Mouse (Mus musculus) heart, embryonic 16.5 days (tissue): ENCODE results near the gene 2410002F23Rik. TPM values are rescaled to one million over a fixed set of nuclear protein-coding genes. Genes with fewer than 3 reads are reported as not detected.

Experiments
- ATAC-seq: fragments of 200-750 bp; cut with Nextera tagmentation; replicated peaks from 2 replicates; pipeline ENCODE4 v1.8.0; 2017; ENCODE audit warnings: moderate number of reproducible peaks; ENCODE audit not compliant: insufficient read depth, low FRiP score; ENCODE audit errors: extremely low read depth
- H3K27ac ChIP-seq: fragments of 300-500 bp; sonication (generic); 2 replicates; pipeline ENCODE4 v1.5.1; 2014; ENCODE audit warnings: mild to moderate bottlenecking, low read length, control low read depth, moderate library complexity
- H3K27me3 ChIP-seq: fragments of 300-500 bp; sonication (generic); 2 replicates; pipeline ENCODE4 v1.6.1; 2014; ENCODE audit warnings: low read length, mixed read lengths; ENCODE audit not compliant: control insufficient read depth, insufficient read depth
- H3K36me3 ChIP-seq: fragments of 300-500 bp; sonication (generic); 2 replicates; pipeline ENCODE4 v1.6.1; 2014; ENCODE audit not compliant: control insufficient read depth, insufficient read depth
- H3K4me1 ChIP-seq: fragments of 300-500 bp; sonication (generic); 2 replicates; pipeline ENCODE4 v1.6.1; 2014; ENCODE audit warnings: low read length, mixed read lengths; ENCODE audit not compliant: control insufficient read depth, insufficient read depth
- H3K4me2 ChIP-seq: fragments of 300-500 bp; sonication (generic); 2 replicates; pipeline ENCODE4 v1.6.1; 2014; ENCODE audit warnings: low read depth, mild to moderate bottlenecking, control low read depth, low read length
- H3K4me3 ChIP-seq: fragments of 300-500 bp; sonication (generic); 2 replicates; pipeline ENCODE4 v1.5.1; 2014; ENCODE audit warnings: mild to moderate bottlenecking, control low read depth, low read length
- H3K9ac ChIP-seq: fragments of 300-500 bp; sonication (generic); 2 replicates; pipeline ENCODE4 v1.6.1; 2014; ENCODE audit warnings: low read length, control low read depth
- H3K9me3 ChIP-seq: fragments of 300-500 bp; sonication (generic); replicated peaks from 2 replicates; pipeline ENCODE4 v1.6.1; 2016; ENCODE audit warnings: low read length; ENCODE audit not compliant: control insufficient read depth
- WGBS: fragments of 180-500 bp; shearing (Covaris S2); extraction: QIAGEN DNeasy Blood & Tissue Kit; methylation state at CpG from one replicate; pipeline ENCODE4 v1.1.7; 2014; 5-methylcytosine and 5-hydroxymethylcytosine counted together
- polyA plus RNA-seq: library from polyadenylated mRNA; unstranded; fragments of >200 nt; fragmentation: Nextera tagmentation; extraction: Ambion mirVana; gene quantifications from 2 replicates; pipeline ENCODE4 v1.2.1, GENCODE M21; 2015

The 2410002F23Rik gene
- polyA plus RNA-seq, 1 experiment from 2014 or later = 78.4 TPM

DNA sequence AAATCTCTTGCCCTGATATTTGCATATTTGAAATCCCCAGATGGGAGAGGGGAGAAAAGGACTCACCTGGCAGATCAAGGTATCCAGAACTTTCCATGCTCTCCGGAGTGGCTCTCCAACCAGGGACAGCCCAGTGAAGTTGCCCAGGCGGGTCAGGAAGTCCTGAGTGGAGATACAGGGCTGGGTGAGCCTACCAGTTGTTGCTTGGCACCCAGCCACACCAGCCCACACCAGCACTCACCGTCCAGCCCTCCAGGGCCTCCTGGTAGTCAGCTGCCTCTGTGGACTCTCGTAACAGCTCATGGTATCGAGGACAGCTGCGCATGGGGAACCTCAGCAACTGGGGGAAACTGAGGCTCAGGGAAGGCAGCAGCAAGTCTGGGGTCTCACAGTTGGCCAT, 8.4 kb downstream of the 2410002F23Rik start:
- WGBS = 49% methylated on average over 6 of the region's 6 CpGs
- Histone ChIP-seq H3K4me1 (peaks cover 5% of the 10 kb centered on the region; the same call in 1 of the 2 replicates), H3K36me3 (peaks cover 18% of the 10 kb centered on the region), H3K27ac (no peak overlapping the region), H3K9me3 (no peaks in the 10 kb centered on the region), H3K4me2 (no peak overlapping the region), H3K27me3 (no peaks in the 10 kb centered on the region), H3K9ac (no peak overlapping the region), H3K4me3 (no peak overlapping the region)
- ATAC-seq = no peak

DNA sequence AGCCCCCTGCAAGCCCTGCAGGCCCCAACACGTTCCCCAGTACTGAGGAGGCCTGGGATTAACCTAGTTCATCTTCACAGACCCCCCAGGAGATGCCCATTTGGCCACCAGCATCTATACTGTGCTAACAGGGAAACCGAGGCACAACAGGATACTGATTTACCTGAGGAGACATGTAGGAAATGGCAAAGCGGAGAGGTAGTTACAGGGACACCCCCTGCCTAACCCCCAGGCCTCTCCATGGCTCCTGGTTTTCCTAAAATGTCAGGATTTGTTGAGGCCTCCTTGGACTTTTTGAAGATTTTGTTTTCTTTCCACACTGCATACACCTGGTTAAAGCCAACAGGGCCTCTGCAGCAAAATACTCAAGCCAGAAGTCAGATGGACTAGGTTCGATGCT, 10.8 kb downstream of the 2410002F23Rik start, which contains the start of gene Acp4:
Acp4 (minus strand) TSS at position 101 of the 400 bp plus-strand sequence.
- H3K9ac ChIP-seq = no peak within 1 kb of the TSS
- peaks cover 7% of the 10 kb centered on the region; the same call in 1 of the 2 replicates for H3K27me3 ChIP-seq
- no peak within 1 kb of the TSS for H3K4me2 ChIP-seq
- H3K27ac ChIP-seq = no peak within 1 kb of the TSS
- WGBS = 70% methylated on average over 4 of the region's 4 CpGs
- no peak within 1 kb of the TSS for H3K4me3 ChIP-seq
- H3K36me3 ChIP-seq = peaks cover 11% of the 10 kb centered on the region; the same call in 1 of the 2 replicates
- no peak for ATAC-seq
- H3K4me1 ChIP-seq = peaks cover 5% of the 10 kb centered on the region; the same call in 1 of the 2 replicates
- no peaks in the 10 kb centered on the region for H3K9me3 ChIP-seq

DNA sequence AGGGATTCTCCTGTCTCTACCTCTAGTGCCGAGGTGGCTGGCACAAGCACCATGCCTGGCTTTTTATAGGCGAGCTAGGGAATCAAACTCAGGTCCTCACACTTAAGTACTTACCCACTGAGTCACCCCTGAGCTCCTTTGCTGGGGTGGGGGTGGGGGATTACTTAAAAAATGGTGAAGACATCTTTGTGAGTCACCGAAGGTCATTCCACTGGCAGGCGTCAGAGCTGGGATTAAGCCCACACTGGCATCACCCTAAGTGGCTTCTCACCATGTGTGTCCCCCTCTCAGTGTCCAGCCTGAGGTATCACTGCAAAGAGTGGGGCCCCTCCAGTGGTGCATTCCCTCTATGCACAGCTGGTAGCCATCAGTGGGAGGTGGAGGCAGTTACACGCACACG, 13.9 kb downstream of the 2410002F23Rik start:
- H3K27me3 ChIP-seq = peaks cover 23% of the 10 kb centered on the region
- WGBS = 74% methylated on average over 6 of the region's 6 CpGs

DNA sequence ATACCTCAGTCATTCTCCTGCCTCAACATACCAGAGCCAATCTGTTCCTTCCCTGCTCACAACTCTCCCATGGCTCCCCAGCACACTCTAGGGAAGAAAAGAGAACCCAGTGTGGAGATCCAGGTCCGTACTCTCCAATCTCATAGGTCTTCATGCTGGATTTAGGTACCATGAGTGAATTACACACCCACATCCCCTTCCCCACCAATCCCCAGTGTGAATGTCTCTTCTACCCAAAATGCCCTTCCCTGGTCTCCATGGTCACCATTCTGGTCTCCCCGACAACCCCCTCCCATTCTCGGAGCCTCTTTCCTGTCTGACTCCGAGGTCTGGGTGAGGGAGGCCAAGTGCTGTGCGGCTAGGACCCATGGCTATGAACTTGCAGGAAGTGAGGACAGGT, 14.6 kb downstream of the 2410002F23Rik start, which contains the start of gene Gm15517:
Gm15517 (plus strand) TSS at position 301 of the 400 bp plus-strand sequence.
- no peaks in the 10 kb centered on the region for H3K36me3 ChIP-seq
- no peak within 1 kb of the TSS for H3K9ac ChIP-seq
- H3K27ac ChIP-seq = no peak within 1 kb of the TSS
- ATAC-seq = no peak
- H3K27me3 ChIP-seq = peaks cover 23% of the 10 kb centered on the region
- H3K4me1 ChIP-seq = 0 out of 2 replicates have a peak, but pooled peaks cover 3% of the 10 kb centered on the region
- 43% methylated on average over 5 of the region's 5 CpGs for WGBS
- H3K9me3 ChIP-seq = no peaks in the 10 kb centered on the region
- no peak within 1 kb of the TSS for H3K4me2 ChIP-seq
- H3K4me3 ChIP-seq = no peak within 1 kb of the TSS

More for the DNA sequence above, 13.9 kb downstream of the 2410002F23Rik start:
- Histone ChIP-seq H3K27ac (no peak overlapping the region), H3K36me3 (no peaks in the 10 kb centered on the region), H3K4me1 (0 out of 2 replicates have a peak, but pooled peaks cover 3% of the 10 kb centered on the region), H3K4me3 (no peak overlapping the region), H3K9ac (no peak overlapping the region), H3K9me3 (no peaks in the 10 kb centered on the region), H3K4me2 (no peak overlapping the region)
- ATAC-seq = no peak

DNA sequence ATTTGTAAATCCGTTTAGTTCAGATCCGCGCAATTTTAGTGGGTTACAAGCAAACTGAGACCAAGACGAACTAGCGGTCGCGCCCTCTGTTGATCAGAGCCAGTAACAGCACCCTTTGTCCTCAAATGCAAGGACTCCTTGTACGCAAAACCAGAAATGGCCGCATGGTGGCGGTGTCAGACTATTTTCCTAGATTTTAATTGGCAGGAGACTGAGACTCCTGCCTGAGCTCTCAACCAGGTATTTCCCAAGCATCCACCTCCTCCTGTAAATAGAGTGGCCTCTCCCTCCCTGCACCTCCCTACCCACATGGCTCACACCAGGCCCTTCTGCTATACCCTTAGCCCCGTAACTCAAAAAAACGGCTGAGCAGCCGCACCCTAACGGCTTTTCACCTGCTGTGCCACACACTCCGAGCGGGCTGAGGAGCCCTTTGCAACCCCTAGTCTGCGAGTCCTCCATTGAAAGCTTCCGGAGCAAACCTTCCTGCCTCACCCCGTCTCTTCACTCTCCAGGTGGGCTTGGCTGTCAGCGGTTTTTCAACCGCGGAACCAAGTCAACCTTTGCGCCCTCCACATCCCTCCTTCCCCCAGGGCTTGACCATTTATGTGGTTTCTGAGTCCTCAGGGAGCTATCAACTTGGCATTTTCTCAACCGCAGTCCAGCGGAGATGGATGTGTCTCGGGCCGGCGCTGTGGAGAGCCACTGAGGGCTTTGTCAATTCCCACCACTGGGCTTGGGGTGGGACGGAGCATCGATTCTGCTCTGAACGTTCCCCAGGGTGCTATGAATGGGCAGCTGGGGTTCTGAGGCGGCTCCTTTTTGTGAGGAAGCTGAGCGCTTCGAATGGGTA, 16.5 kb downstream of the 2410002F23Rik start:
- peaks cover 23% of the 10 kb centered on the region for H3K27me3 ChIP-seq
- peak overlapping the region; percentile 46 for H3K4me2 ChIP-seq
- WGBS = 4% methylated on average over 34 of the region's 34 CpGs
- H3K27ac ChIP-seq = no peak overlapping the region
- peak overlapping the region; percentile 16; the same call in 1 of the 2 replicates for H3K4me3 ChIP-seq
- ATAC-seq = peak; percentile 38; the same call in 1 of the 2 replicates
- 0 out of 2 replicates have a peak, but pooled peaks cover 3% of the 10 kb centered on the region for H3K4me1 ChIP-seq
- no peaks in the 10 kb centered on the region for H3K36me3 ChIP-seq
- H3K9ac ChIP-seq = no peak overlapping the region
- H3K9me3 ChIP-seq = no peaks in the 10 kb centered on the region

DNA sequence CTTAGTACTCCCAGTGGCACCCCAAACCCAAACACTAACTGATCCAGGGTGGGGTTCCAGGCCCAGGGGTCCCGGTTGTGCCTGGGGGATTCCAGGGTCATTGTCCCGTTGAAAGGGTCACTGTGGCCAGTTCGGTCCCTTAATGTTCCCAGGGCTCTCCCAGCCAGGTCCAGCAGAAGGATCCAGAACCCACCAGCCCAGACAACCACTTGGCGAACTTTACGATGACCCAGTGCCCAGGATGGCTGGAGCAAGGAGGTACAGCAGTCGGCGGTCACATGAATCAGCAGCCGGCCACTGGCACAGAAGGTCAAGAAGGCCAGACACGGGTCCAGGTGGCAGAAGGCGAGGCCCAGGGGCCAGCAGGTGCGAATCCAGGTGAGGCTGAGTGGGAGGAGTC, 21.6 kb downstream of the 2410002F23Rik start:
- Histone ChIP-seq H3K4me2 (no peak overlapping the region), H3K4me3 (no peak overlapping the region), H3K36me3 (no peaks in the 10 kb centered on the region), H3K27ac (no peak overlapping the region), H3K9me3 (no peaks in the 10 kb centered on the region; the same call in 1 of the 2 replicates), H3K9ac (no peak overlapping the region), H3K4me1 (0 out of 2 replicates have a peak, but pooled peaks cover under 1% of the 10 kb centered on the region), H3K27me3 (peaks cover 20% of the 10 kb centered on the region)
- WGBS = 73% methylated on average over 11 of the region's 11 CpGs
- no peak for ATAC-seq

DNA sequence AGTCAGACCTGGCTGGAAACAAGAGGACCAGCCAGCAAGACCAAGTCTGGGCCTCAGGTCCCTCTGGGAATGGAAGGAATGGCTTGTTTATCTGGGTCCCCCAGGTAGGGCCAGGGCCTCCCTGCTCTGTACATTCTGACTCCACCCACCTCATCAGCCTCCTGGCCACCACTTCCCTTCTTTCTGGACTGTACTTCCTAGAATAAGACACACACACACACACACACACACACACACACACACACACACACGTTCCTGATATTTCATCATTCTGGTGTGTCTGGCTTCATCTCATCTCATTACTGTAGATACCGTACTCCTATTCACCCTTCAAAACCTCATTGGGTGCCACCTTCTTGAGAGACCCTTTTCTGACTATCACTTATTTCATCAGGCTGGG, 22.9 kb downstream of the 2410002F23Rik start:
- peaks cover 21% of the 10 kb centered on the region for H3K27me3 ChIP-seq
- H3K4me1 ChIP-seq = no peaks in the 10 kb centered on the region
- no peaks in the 10 kb centered on the region for H3K36me3 ChIP-seq
- no peaks in the 10 kb centered on the region; the same call in 1 of the 2 replicates for H3K9me3 ChIP-seq
- no peak overlapping the region for H3K4me2 ChIP-seq
- no peak for ATAC-seq
- WGBS = 73% methylated on average over 2 of the region's 2 CpGs
- no peak overlapping the region for H3K9ac ChIP-seq
- no peak overlapping the region for H3K27ac ChIP-seq
- no peak overlapping the region for H3K4me3 ChIP-seq

DNA sequence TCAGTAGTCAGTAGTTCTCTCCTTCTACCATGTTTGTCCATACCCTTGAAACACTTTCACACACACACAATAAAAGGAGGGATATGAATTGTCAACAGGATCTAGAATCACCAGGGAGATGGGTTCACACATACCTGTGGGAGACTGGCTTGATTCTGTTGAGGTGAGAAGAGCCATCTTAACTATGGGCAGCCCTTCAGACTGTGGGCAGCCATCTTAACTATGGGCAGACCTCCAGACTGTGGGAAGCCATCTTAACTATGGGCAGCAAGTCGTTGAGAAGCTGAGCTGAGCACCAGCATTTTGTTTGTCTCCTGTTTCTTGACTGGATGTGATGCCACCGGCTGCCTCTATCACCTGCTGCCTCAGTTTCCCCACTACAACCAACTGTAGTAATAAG, 24.8 kb downstream of the 2410002F23Rik start:
- Histone ChIP-seq H3K9ac (no peak overlapping the region), H3K4me2 (no peak overlapping the region), H3K27ac (no peak overlapping the region), H3K27me3 (peaks cover 21% of the 10 kb centered on the region), H3K36me3 (no peaks in the 10 kb centered on the region), H3K4me3 (no peak overlapping the region), H3K4me1 (no peaks in the 10 kb centered on the region), H3K9me3 (no peaks in the 10 kb centered on the region; the same call in 1 of the 2 replicates)
- 65% methylated on average over 2 of the region's 2 CpGs for WGBS
- no peak for ATAC-seq

DNA sequence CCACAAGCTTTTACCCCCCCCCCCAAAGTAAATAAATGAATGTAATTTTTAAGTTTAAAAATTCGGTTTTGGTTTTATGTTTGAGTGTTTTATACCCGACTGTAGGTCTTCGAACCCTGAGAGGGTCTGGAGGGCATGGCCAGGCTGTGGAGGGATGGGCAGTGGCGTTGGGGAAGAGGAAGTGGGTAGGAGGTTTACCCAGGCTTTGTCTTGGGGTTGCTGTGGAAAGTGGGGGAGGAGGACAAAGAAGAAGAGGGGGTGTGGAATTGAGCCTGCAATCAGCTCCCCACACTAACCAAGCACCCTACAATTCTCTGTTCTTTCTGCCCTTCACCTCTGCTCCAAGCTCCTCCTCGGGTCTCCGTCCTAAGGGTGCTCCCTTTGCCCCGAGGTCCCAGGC, 26.0 kb downstream of the 2410002F23Rik start:
- 77% methylated on average over 7 of the region's 7 CpGs for WGBS
- H3K9ac ChIP-seq = no peak overlapping the region
- no peak overlapping the region for H3K4me2 ChIP-seq
- H3K4me3 ChIP-seq = no peak overlapping the region
- peaks cover 21% of the 10 kb centered on the region for H3K27me3 ChIP-seq
- no peak overlapping the region for H3K27ac ChIP-seq
- H3K9me3 ChIP-seq = no peaks in the 10 kb centered on the region; the same call in 1 of the 2 replicates
- H3K4me1 ChIP-seq = no peaks in the 10 kb centered on the region
- no peak for ATAC-seq
- H3K36me3 ChIP-seq = no peaks in the 10 kb centered on the region
